Mouse (Mus musculus) ES-Bruce4 (cell line): ENCODE measurements at regions not wholly inside any gene's neighbourhood (a gene's known extent, or its start where the extent isn't known, plus 50 kb on each side); places are given as distances from the start of the nearest gene placed in this dataset.

Experiments
- H3K27ac ChIP-seq: 2 replicates; pipeline ENCODE4 v1.5.1; 2012; ENCODE audit warnings: low read length, inconsistent platforms; ENCODE audit not compliant: insufficient read depth
- H3K27me3 ChIP-seq: 2 replicates; pipeline ENCODE4 v1.6.1; 2012; ENCODE audit warnings: mild to moderate bottlenecking, low read length, inconsistent platforms; ENCODE audit not compliant: control insufficient read depth, poor library complexity, insufficient read depth, severe bottlenecking
- H3K36me3 ChIP-seq: 2 replicates; pipeline ENCODE4 v1.6.1; 2012; ENCODE audit warnings: inconsistent platforms, mild to moderate bottlenecking, low read length, moderate library complexity; ENCODE audit not compliant: control insufficient read depth, poor library complexity, insufficient read depth, severe bottlenecking
- H3K4me1 ChIP-seq: one replicate; pipeline ENCODE4 v1.8.1; 2011; ENCODE audit warnings: low read length; ENCODE audit not compliant: control insufficient read depth, insufficient read depth
- H3K4me3 ChIP-seq: 2 replicates; pipeline ENCODE4 v1.5.1; 2011; ENCODE audit warnings: low read depth, mild to moderate bottlenecking, low read length
- H3K9ac ChIP-seq: 2 replicates; pipeline ENCODE4 v1.6.1; 2012; ENCODE audit warnings: low read depth, mild to moderate bottlenecking, inconsistent platforms; ENCODE audit not compliant: poor library complexity, severe bottlenecking
- H3K9me3 ChIP-seq: replicated peaks from 2 replicates; pipeline ENCODE4 v1.6.1; 2012; ENCODE audit warnings: mild to moderate bottlenecking, low read length, inconsistent platforms; ENCODE audit not compliant: control insufficient read depth, poor library complexity, insufficient read depth, severe bottlenecking
- CTCF ChIP-seq: IDR thresholded peaks from one replicate; pipeline ENCODE4 v1.8.1; 2011; ENCODE audit warnings: low read depth, low read length
- EP300 ChIP-seq: IDR thresholded peaks from 2 replicates; pipeline ENCODE4 v1.6.1; 2011; ENCODE audit warnings: low read depth, low read length; ENCODE audit not compliant: insufficient read depth
- POLR2A ChIP-seq: IDR thresholded peaks from one replicate; pipeline ENCODE4 v1.8.1; 2011; ENCODE audit warnings: low read length; ENCODE audit not compliant: insufficient read depth

DNA sequence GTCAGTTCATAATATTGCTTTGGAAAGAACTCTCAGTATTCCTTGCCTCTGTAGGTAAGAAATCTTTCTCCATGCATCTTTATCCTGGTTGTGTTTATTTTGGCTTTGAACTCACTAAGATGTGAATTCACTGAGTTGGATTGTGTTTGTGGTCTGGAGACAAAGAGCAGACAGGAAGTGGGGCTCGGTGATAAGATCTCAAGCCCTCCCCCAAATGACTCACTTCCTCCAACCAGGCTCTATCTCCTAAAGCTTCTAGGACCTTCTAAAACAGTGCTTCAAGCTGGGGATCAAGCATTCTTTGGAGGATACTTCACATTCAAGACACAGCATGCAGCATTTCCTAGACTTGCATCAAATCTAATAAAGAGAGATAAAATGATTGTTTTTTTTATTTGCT lies 395.5 kb upstream of the Nrp1 start:
- TF ChIP-seq EP300 = no peak
- no peak for TF ChIP-seq POLR2A
- TF ChIP-seq CTCF = no peak
- Histone ChIP-seq H3K4me1 (no peaks in the 10 kb centered on the region), H3K27ac (no peak overlapping the region), H3K9ac (no peak overlapping the region), H3K4me3 (no peak overlapping the region), H3K27me3 (no peaks in the 10 kb centered on the region), H3K36me3 (no peaks in the 10 kb centered on the region), H3K9me3 (0 out of 2 replicates have a peak, but pooled peaks cover 3% of the 10 kb centered on the region)

DNA sequence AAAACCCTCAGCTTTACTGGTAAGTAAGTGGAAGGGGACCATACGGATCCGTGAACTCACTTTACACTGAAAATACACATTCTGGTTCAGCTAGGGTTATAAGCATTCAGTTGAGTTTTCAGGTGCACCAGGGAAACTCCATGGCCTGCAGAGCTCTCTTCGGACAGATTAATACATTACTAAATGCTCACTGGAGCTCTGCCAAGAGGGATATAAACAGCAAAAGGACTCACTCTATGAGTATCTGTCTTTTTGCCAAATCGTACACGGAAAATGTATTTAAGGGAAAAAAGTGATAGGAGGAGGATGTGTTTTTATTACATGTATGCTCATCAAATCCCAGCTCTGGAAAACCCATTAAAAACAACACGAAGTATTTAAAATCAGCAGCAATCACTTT lies 394.8 kb upstream of the Nrp1 start:
- Histone ChIP-seq H3K36me3 (no peaks in the 10 kb centered on the region), H3K4me1 (no peaks in the 10 kb centered on the region), H3K27ac (no peak overlapping the region), H3K9ac (no peak overlapping the region), H3K9me3 (0 out of 2 replicates have a peak, but pooled peaks cover 3% of the 10 kb centered on the region), H3K27me3 (no peaks in the 10 kb centered on the region), H3K4me3 (no peak overlapping the region)
- no peak for TF ChIP-seq CTCF
- TF ChIP-seq EP300 = no peak
- no peak for TF ChIP-seq POLR2A

DNA sequence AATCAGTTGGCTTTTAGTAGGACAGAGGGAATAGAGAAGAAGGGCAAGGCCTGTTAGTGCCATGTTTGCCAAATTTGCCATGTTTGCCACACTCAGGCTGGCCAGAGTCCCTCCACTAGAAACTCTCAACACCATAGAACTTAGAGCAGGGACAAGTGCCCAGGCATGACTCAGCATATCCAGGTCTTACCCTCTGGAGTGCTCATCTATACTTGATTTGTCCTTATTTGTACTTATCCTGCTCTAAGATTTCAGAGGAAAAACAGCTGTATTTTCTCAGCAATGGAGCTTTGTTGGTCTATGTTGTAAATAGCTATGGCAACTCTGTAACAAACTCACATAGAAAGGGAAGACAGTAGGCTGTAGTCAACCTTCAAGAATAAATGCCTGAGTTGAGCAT lies 393.6 kb upstream of the Nrp1 start:
- Histone ChIP-seq H3K4me3 (no peak overlapping the region), H3K27ac (no peak overlapping the region), H3K36me3 (no peaks in the 10 kb centered on the region), H3K9ac (no peak overlapping the region), H3K27me3 (no peaks in the 10 kb centered on the region), H3K4me1 (no peaks in the 10 kb centered on the region), H3K9me3 (0 out of 2 replicates have a peak, but pooled peaks cover 3% of the 10 kb centered on the region)
- TF ChIP-seq CTCF (no peak), EP300 (no peak), POLR2A (no peak)

DNA sequence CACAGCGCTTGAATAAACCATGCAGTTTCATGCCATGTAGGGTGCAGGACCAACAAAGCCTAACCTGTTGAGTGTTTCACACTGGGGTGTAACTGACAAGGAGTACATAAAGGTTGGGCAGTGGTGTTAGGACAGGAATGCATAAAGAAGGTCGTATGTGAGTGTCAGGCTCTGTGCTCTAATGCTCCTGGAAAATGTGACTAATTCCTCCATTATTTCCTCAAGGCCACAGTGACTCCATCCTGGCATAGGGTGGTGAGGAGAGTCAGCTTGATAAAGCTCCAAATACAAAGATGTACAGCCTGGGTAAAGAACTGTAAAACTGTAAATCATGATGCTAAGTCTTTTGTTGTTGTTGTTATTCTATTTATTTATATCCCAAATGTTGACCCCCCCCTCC lies 393.1 kb upstream of the Nrp1 start:
- H3K36me3 ChIP-seq = no peaks in the 10 kb centered on the region
- H3K27ac ChIP-seq = no peak overlapping the region
- no peak for TF ChIP-seq EP300
- no peak for TF ChIP-seq POLR2A
- no peak for TF ChIP-seq CTCF
- no peak overlapping the region for H3K4me3 ChIP-seq
- H3K9ac ChIP-seq = no peak overlapping the region
- no peaks in the 10 kb centered on the region for H3K4me1 ChIP-seq
- H3K9me3 ChIP-seq = 0 out of 2 replicates have a peak, but pooled peaks cover 3% of the 10 kb centered on the region
- no peaks in the 10 kb centered on the region for H3K27me3 ChIP-seq

DNA sequence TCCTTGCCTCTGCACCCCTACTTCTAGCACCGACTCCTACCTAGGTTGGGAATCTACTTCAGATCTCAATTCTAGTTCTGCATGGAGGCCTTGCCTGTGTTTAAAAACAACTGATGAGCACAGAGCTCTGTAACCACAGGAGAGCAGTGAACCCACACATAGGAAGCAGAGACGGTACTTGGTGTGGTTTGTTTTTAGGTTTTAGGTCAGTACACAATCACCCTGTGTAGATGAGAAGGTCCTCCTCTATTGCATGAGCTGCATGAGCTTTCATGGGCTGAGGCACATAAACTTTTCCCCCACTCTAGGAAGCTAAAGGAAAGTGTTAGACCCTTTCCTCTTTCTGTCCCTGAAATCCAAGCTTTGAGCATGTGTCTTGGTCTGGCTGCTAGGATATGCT lies 390.4 kb upstream of the Nrp1 start:
- Histone ChIP-seq H3K36me3 (no peaks in the 10 kb centered on the region), H3K9me3 (0 out of 2 replicates have a peak, but pooled peaks cover 3% of the 10 kb centered on the region), H3K4me3 (no peak overlapping the region), H3K4me1 (no peaks in the 10 kb centered on the region), H3K27me3 (no peaks in the 10 kb centered on the region), H3K9ac (no peak overlapping the region), H3K27ac (no peak overlapping the region)
- no peak for TF ChIP-seq POLR2A
- TF ChIP-seq CTCF = no peak

DNA sequence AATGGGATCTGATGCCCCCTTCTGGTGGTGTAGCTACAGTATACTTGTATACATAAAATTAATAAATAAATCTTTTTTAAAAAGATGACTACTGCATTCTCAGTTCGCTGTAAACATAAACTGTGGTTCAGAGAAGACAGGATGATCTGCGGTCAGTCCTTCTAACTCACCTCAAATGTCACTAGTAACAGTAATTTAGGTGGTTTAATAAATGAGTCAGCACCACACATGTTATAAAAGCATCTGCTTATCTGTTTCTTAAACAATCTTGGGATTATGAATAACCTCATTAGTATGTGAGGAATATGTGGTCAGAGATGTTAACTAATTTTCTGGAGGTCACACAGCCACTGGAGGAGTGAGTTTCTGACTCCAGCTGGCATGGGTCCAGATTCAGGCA lies 385.2 kb upstream of the Nrp1 start:
- TF ChIP-seq EP300 (no peak), POLR2A (no peak), CTCF (no peak)
- H3K27me3 ChIP-seq = no peaks in the 10 kb centered on the region
- no peaks in the 10 kb centered on the region for H3K36me3 ChIP-seq
- no peaks in the 10 kb centered on the region for H3K9me3 ChIP-seq
- no peak overlapping the region for H3K27ac ChIP-seq
- H3K4me3 ChIP-seq = no peak overlapping the region
- no peaks in the 10 kb centered on the region for H3K4me1 ChIP-seq
- no peak overlapping the region for H3K9ac ChIP-seq
